Mouse (Mus musculus): ENCODE results near the gene Klf16. TPM values are rescaled to one million over a fixed set of nuclear protein-coding genes. Genes with fewer than 3 reads are reported as not detected.

The Klf16 gene
- polyA plus RNA-seq, 1 experiment from 2014 or later, result 9.9 TPM

DNA sequence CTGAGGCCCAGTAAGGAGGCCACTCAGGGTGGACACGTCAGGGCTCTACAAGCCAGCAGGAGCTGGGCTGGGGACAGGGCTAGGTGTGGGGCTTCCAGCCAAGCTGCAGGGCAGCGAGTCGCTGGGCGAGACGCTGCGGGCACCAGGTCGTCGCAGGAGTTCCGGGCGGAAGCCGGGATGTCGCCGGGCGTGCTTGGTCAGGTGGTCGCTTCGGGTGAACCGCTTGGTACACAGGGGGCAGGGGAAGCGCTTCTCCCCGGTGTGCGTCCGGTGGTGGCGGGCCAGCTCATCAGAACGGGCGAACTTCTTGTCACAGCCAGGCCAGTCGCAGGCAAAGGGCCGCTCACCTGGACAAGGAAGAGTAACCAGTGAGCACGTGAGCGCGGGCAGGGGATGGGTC, 8.2 kb downstream of the Klf16 start:
- H3K4me1 ChIP-seq, result peaks cover 51% of the 10 kb centered on the region
- H3K9me3 ChIP-seq, result no peaks in the 10 kb centered on the region
- H3K27me3 ChIP-seq, result no peaks in the 10 kb centered on the region
- H3K4me3 ChIP-seq, result no peak overlapping the region
- 95% methylated on average over 29 of the region's 29 CpGs for WGBS
- peaks cover 27% of the 10 kb centered on the region for H3K36me3 ChIP-seq
- H3K27ac ChIP-seq, result no peak overlapping the region
- H3K4me2 ChIP-seq, result no peak overlapping the region
- no peak for ATAC-seq (ENCODE audit: insufficient number of reproducible peaks, low FRiP score, low TSS enrichment, low read depth)
- no peak overlapping the region for H3K9ac ChIP-seq

GRCm38 (mm10) chr10:80566375-80567092, 10.6 kb downstream of the Klf16 start:
- no peaks in the 10 kb centered on the region for H3K9me3 ChIP-seq
- no peak for ATAC-seq (ENCODE audit: insufficient number of reproducible peaks, low FRiP score, low TSS enrichment, low read depth)
- H3K4me2 ChIP-seq, result no peak overlapping the region
- peaks cover 27% of the 10 kb centered on the region for H3K36me3 ChIP-seq
- peaks cover 43% of the 10 kb centered on the region for H3K4me1 ChIP-seq
- no peak overlapping the region for H3K4me3 ChIP-seq
- H3K27me3 ChIP-seq, result no peaks in the 10 kb centered on the region
- H3K9ac ChIP-seq, result no peak overlapping the region
- WGBS, result 24% methylated on average over 17 of the region's 17 CpGs
- H3K27ac ChIP-seq, result no peak overlapping the region

- H3K4me1 ChIP-seq, result peaks cover 47% of the 10 kb centered on the region
- H3K27me3 ChIP-seq, result no peaks in the 10 kb centered on the region
Measured at GRCm38 (mm10) chr10:80561116-80561944, 15.8 kb downstream of the Klf16 start, which contains the start of gene Rexo1. TSS of gene Rexo1 (minus strand) at chr10:80561560.

GRCm38 (mm10) chr10:80560621-80561020, 16.5 kb downstream of the Klf16 start:
- H3K9ac ChIP-seq, result peak overlapping the region; percentile 97
- peak overlapping the region; percentile 92; the same call in 1 of the 2 replicates for H3K27ac ChIP-seq
- H3K27me3 ChIP-seq, result no peaks in the 10 kb centered on the region
- ATAC-seq (ENCODE audit: insufficient number of reproducible peaks, low FRiP score, low TSS enrichment, low read depth), result no peak
- WGBS, result 1% methylated on average over 13 of the region's 13 CpGs
- H3K36me3 ChIP-seq, result no peaks in the 10 kb centered on the region
- peak overlapping the region; percentile 99 for H3K4me3 ChIP-seq
- peak overlapping the region; percentile 80 for H3K4me2 ChIP-seq
- H3K9me3 ChIP-seq, result no peaks in the 10 kb centered on the region
- peaks cover 44% of the 10 kb centered on the region for H3K4me1 ChIP-seq

More at GRCm38 (mm10) chr10:80561116-80561944, 15.8 kb downstream of the Klf16 start, which contains the start of gene Rexo1:
- peak within 1 kb of the TSS; percentile 99 for H3K4me3 ChIP-seq
- H3K36me3 ChIP-seq, result 0 out of 2 replicates have a peak, but pooled peaks cover 5% of the 10 kb centered on the region
- ATAC-seq (ENCODE audit: insufficient number of reproducible peaks, low FRiP score, low TSS enrichment, low read depth), result peak; percentile 84
- H3K9ac ChIP-seq, result peak within 1 kb of the TSS; percentile 97
- H3K9me3 ChIP-seq, result no peaks in the 10 kb centered on the region
- WGBS, result under 1% methylated on average over 70 of the region's 72 CpGs
- H3K4me2 ChIP-seq, result peak within 1 kb of the TSS; percentile 80
- H3K27ac ChIP-seq, result peak within 1 kb of the TSS; percentile 92

DNA sequence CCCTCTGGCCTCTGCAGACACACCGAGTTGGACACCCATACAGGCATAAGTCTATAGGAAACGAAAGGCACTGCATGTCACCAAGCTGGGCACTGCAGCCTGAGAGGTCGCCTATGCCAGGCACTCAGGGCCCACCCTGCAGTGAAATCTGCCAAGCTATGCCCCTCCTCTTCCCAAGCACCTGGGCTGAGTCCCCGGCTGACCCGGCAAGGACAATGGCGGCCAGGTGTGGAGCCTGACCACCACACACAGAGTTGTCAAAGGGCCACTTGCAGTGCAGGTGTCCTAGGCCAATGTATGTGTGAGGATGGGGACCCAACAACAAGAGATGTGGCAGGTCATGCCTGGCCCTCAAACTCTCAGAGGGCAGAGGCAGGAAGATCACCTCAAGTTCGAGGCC, 17.7 kb downstream of the Klf16 start:
- no peak for ATAC-seq (ENCODE audit: insufficient number of reproducible peaks, low FRiP score, low TSS enrichment, low read depth)
- Histone ChIP-seq H3K27ac (no peak overlapping the region), H3K27me3 (no peaks in the 10 kb centered on the region), H3K9me3 (no peaks in the 10 kb centered on the region), H3K4me1 (peaks cover 44% of the 10 kb centered on the region), H3K36me3 (no peaks in the 10 kb centered on the region), H3K4me3 (no peak overlapping the region), H3K4me2 (no peak overlapping the region), H3K9ac (no peak overlapping the region)
- WGBS, result 89% methylated on average over 7 of the region's 7 CpGs

DNA sequence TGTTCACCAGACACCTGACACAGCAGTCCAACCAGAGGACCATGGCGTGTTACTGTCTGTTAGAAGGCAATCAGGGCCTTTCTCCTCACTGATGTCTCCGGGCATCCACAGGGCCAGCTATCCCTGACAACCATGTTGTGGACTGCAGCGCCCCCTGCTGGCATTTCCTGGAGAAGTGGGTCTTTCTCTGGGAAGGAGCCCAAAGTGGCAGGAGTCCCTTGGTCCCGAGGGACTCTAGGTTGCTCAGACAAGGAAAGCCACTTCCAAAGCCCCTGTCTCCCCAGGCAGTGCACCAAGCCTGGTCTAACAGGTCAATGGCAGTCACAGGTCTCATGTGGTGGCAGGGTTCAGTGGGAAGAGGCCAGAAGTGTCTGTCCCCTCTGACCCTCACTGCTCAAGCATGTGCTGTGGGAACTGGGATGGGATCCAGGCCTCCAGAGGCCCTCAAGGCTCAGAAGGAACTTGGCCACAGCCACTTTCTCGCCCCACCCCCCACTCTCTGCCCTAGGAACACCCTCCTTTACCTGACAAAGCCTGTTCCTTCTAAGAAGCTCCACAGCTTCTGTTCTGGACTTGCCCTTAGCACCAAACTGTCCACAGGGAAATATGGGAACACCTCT, 19.7 kb downstream of the Klf16 start:
- WGBS, result 36% methylated on average over 5 of the region's 5 CpGs
- Histone ChIP-seq H3K9ac (no peak overlapping the region), H3K4me1 (peaks cover 42% of the 10 kb centered on the region), H3K36me3 (peaks cover 7% of the 10 kb centered on the region; the same call in 1 of the 2 replicates), H3K27ac (no peak overlapping the region), H3K4me2 (no peak overlapping the region), H3K27me3 (no peaks in the 10 kb centered on the region), H3K9me3 (no peaks in the 10 kb centered on the region), H3K4me3 (no peak overlapping the region)
- no peak for ATAC-seq (ENCODE audit: insufficient number of reproducible peaks, low FRiP score, low TSS enrichment, low read depth)

GRCm38 (mm10) chr10:80553997-80554396, 23.1 kb downstream of the Klf16 start:
- H3K36me3 ChIP-seq, result peaks cover 26% of the 10 kb centered on the region
- H3K27me3 ChIP-seq, result no peaks in the 10 kb centered on the region
- 88% methylated on average over 6 of the region's 6 CpGs for WGBS
- peaks cover 18% of the 10 kb centered on the region for H3K4me1 ChIP-seq
- H3K9ac ChIP-seq, result no peak overlapping the region
- no peaks in the 10 kb centered on the region for H3K9me3 ChIP-seq
- no peak for ATAC-seq (ENCODE audit: insufficient number of reproducible peaks, low FRiP score, low TSS enrichment, low read depth)
- no peak overlapping the region for H3K27ac ChIP-seq
- H3K4me3 ChIP-seq, result no peak overlapping the region
- no peak overlapping the region for H3K4me2 ChIP-seq

DNA sequence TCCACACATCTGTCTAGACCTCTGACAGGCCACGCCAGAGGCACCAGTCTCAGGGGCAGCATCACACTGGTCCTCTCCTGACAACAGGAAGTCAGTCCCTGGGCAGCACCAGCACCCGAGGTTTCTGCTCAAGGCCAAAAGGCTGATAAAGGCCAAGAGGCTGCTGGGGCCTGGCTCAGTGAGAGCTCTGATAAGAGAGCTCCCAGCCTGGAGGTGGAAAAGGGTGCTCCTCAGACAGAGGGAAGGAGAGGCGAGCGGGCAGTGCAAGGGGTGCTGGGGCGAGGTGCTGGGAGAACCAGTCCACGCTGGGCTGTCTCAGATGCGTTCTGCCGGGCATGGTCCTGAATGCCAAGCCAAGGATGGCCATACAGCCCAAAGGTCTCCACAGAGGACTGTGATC, 23.5 kb downstream of the Klf16 start:
- Histone ChIP-seq H3K4me3 (no peak overlapping the region), H3K36me3 (peaks cover 30% of the 10 kb centered on the region), H3K4me2 (no peak overlapping the region), H3K27ac (no peak overlapping the region), H3K4me1 (peaks cover 16% of the 10 kb centered on the region), H3K9me3 (no peaks in the 10 kb centered on the region), H3K9ac (0 out of 2 replicates have a peak overlapping the region, but pooled peaks have one; percentile 7), H3K27me3 (no peaks in the 10 kb centered on the region)
- ATAC-seq (ENCODE audit: insufficient number of reproducible peaks, low FRiP score, low TSS enrichment, low read depth), result no peak
- whole genome bisulfite sequencing, result 84% methylated on average over 8 of the region's 8 CpGs

DNA sequence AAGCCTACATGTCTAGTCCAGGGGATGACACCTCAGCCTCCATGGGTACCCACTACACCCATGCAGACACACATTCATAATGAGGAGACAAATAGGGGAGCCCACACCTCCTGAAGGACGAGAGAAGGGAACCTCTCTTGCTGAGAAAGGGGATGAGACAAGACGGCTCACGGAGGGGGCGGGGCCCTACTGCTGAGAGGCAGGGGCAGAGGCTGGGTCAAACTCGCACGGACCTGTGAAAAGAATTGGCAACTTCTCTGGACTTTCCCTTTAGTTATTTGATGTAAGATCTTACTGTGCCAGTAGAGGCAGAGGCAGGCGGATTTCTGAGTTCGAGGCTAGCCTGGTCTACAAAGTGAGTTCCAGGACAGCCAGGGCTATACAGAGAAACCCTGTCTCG, 24.8 kb downstream of the Klf16 start:
- Histone ChIP-seq H3K4me3 (no peak overlapping the region), H3K9ac (no peak overlapping the region), H3K4me2 (no peak overlapping the region), H3K9me3 (no peaks in the 10 kb centered on the region), H3K27ac (no peak overlapping the region), H3K4me1 (peaks cover 7% of the 10 kb centered on the region; the same call in 1 of the 2 replicates), H3K36me3 (peaks cover 42% of the 10 kb centered on the region), H3K27me3 (no peaks in the 10 kb centered on the region)
- ATAC-seq (ENCODE audit: insufficient number of reproducible peaks, low FRiP score, low TSS enrichment, low read depth), result no peak
- 62% methylated on average over 9 of the region's 9 CpGs for WGBS

GRCm38 (mm10) chr10:80549279-80549678, 27.8 kb downstream of the Klf16 start:
- Histone ChIP-seq H3K4me3 (no peak overlapping the region), H3K9me3 (no peaks in the 10 kb centered on the region), H3K4me2 (no peak overlapping the region), H3K27me3 (no peaks in the 10 kb centered on the region), H3K36me3 (peaks cover 73% of the 10 kb centered on the region), H3K4me1 (peaks cover 4% of the 10 kb centered on the region; the same call in 1 of the 2 replicates), H3K27ac (no peak overlapping the region), H3K9ac (no peak overlapping the region)
- no peak for ATAC-seq (ENCODE audit: insufficient number of reproducible peaks, low FRiP score, low TSS enrichment, low read depth)
- WGBS, result 88% methylated on average over 21 of the region's 21 CpGs

- peaks cover 76% of the 10 kb centered on the region for H3K36me3 ChIP-seq
- ATAC-seq (ENCODE audit: insufficient number of reproducible peaks, low FRiP score, low TSS enrichment, low read depth), result no peak
- 74% methylated on average over 10 of the region's 10 CpGs for WGBS
Measured at GRCm38 (mm10) chr10:80548428-80549006, 28.6 kb downstream of the Klf16 start.

More at GRCm38 (mm10) chr10:80548428-80549006, 28.6 kb downstream of the Klf16 start:
- H3K4me1 ChIP-seq, result peaks cover 4% of the 10 kb centered on the region; the same call in 1 of the 2 replicates
- H3K27ac ChIP-seq, result no peak overlapping the region; the same call in 1 of the 2 replicates
- H3K4me2 ChIP-seq, result no peak overlapping the region
- no peak overlapping the region for H3K4me3 ChIP-seq
- H3K9me3 ChIP-seq, result no peaks in the 10 kb centered on the region
- H3K27me3 ChIP-seq, result no peaks in the 10 kb centered on the region
- no peak overlapping the region for H3K9ac ChIP-seq

All from limb, embryonic 15.5 days (tissue).